Mouse (Mus musculus): ENCODE results near the gene Cfap126.
"Not testable (repeated sequence)": the region's sequence is repeated elsewhere in the genome, so short reads cannot be mapped to it uniquely, and the experiment has no call there.

DNA sequence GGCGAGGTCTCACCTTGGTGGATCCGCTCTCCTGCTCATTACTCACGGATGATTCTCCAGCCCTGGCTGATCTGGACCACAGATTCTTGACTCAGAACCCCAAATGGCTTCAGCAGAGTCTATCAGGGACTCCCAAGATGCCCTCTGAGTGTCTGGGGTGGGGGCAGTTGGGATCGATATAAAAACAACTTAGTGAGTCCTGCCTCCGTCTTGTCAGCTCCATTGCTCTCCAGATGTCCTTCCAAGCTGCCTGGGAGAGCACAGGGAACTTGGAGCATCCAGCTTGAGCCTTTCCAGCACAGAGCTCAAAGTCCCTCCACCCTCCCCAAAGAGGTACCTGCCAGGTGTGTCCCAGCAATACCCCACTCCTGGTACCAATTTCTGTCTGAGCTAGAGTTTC lies 37.5 kb upstream of the Cfap126 start:
- not testable (repeated sequence) for TF ChIP-seq MAX (IDR thresholded peaks at IDR 0.05); USF1 (IDR thresholded peaks at IDR 0.05; ENCODE audit: low read depth); CTCF (IDR thresholded peaks at IDR 0.05; ENCODE audit: control insufficient read depth, insufficient read depth, insufficient read length)
